Mouse (Mus musculus): ENCODE measurements at regions not wholly inside any gene's neighbourhood (a gene's known extent, or its start where the extent isn't known, plus 50 kb on each side); places are given as distances from the start of the nearest gene placed in this dataset.
A peak's percentile ranks its signal among the peaks of the same experiment; 100 is the strongest.

DNA sequence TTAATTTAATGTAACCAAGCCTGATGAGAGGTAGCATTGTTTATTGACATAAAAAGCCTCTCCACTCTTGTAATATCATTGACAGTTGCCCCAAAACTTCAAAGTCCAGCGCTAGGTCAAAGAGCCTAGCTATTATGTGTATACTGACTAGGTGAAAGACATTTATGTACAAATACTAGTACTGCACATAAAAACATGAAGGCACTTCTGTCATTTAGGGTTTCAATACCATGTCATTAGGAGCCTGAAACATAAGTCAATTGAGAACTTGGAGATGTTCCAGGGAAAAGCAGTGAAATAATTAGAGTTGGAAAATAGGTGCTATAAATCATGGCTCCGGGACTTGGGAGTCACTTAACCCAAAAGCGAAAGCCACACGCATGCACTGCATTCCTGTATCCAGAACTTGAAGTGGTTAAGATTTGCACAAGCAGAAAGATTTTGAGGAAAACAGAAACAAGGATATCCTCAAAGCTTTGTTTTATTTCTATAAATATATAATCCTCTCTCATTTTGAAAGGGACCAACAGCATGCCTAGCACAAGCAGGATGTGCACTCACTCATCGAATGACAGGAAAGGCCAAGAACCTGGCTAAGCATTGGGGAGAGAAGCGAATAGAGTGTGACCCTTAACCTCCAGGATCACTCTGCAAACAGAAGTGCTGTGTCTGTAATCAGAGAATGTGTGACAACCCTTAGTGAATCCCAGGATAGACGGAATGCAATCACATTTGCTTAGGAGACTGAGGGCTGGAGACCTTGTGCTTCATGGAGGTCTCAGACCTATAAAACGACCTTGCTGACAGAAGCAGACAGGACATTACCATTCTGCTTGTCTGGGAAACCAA, 176.3 kb upstream of the Crim1 start:
- DNase-seq, result no peak

DNA sequence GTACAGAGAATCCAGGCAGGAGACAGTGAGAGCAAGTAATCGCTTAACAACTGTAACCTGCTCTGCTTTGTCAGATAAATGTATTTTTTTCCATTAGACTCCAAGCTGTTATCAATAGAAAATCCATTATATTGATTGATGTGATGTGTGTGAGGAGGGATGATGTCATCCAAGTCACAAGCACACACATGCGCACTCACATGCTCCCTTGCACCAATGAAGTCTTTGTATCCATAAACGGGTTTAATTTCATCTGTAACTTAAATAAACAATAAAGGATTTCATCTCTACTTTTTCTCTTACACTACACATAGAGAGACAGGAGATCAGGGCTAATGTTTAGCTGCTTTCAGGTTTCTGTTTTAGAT, 175.7 kb upstream of the Crim1 start:
- no peak for DNase-seq

DNA sequence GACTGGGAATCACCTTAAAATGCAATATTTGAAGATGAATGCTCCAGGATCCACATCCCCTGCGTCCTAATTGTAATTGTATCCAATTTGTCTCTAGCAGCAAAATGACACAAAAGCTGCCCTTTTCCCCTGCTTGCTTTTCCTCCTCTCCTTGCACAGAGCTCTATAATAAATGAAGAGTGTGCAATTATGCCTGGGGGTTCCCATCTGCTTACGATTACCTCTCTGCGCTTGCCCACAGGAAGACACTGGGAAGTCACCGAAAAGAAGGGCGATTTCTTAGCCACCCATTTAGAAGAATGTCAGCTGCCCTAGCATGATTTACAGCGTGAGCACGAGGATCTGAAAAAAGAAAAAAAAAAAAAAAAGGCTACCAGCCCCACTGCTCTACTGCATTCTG, 174.8 kb upstream of the Crim1 start:
- no peak for DNase-seq

DNA sequence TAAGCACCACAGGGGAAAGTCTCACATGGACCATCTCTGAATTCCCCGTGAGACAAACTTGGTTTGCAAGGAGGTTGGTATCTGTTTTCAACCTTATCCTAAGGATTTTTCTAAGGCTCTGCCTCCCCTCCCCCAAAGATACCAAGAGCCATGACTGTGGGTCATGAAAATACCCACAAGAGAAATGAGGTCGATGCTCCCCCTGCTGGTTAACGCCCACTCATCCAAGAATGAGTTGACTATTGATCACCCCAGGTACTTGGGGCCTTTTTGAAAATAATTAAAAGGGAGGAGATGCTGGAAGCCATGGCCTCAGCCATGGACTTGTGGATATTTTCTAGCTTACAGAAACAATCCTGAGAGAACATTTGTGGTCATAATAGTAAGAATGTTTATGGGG, 164.4 kb upstream of the Crim1 start:
- peak; percentile 7 for DNase-seq

DNA sequence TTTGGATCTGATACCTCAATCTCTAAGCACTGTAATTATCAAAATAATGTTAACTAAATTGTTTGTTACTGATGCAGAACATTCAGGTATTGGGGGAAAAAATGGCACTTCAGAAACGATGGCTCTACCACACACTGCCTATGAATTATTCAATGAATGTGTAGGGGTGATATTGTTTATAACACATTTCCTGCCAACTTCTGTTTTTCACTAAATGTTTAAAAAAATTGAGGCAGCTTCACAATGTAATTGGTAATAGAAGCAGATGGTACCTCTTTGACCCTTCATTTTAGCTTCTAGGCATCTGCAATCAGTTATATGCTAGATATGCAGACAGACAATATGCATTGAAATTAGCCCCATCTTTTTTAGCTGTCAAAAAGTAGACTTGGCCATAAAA, 159.7 kb upstream of the Crim1 start:
- DNase-seq, result no peak

DNA sequence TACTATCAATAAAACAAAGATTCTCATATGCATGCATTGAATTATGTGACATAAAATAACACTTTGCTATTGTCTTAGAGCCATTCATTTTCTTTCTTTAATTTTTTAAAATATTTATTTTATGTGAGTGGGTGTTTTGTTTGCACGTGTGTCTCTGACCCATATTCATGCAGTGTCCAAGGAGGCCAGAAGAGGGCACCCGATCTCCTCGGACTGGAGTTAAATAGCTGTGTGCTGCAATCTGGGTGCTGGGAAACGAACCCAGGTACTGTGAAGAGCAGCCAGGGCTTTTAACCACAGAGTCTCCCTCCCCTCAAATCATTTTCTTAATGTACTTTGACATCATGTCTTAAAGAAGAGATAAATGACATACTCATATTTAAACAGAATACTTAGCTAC, 158.8 kb upstream of the Crim1 start:
- DNase-seq, result no peak

DNA sequence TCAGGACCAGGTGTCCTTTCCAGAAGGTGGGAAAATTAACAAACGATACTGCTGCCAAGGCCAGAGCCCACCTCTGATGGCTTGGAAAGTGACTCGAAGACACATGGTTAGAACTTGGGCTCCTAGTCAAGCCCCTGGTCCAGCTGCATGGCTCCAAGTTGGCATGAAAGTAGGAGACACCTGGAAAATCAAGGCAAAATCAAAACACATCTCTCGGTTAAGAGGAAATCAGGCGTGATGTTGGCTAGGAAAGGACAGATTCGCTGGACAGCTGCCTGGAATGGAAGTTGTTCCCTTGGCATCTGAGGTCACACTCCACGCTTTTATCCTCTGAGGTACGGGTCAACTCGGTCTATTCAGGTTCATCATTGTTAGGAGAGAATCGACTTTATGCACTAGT, 150.3 kb upstream of the Crim1 start:
- no peak for DNase-seq

DNA sequence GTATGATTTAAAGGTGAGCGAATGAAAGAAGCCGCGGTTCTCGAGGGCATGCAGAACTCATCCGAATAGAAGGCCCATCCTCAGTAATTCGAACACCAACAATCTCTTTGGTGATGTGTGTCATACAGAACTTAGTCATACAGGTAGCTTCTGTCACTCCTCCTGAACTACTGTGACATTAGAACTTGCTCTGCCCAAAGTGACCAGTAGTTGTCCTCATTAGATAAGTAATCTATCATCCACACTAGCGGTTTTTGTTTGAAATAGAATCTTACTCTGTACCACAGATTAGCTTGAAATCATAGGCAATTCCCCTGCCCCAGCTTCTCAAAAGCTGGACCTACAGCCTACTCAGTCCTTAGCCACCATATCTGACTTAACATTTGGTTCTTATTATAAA, 149.8 kb upstream of the Crim1 start:
- no peak for DNase-seq

DNA sequence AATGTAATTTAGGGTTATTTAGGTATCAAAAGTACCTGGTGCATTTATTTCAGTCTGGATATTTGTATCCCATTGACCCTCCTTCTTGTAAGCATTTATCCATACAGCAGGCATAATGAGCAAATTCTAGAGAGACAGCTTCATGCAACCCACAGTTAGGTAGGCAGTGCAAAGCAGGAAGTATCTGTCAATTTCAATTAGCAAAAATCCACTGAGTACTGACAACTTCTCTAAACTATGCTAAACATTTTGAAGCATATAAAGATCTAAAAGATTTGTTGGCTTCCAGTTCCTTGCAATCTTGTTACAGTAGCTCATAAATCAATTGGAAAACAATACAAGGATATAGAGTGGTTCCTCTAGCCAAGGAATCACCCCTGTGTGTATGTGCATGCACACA, 124.2 kb upstream of the Crim1 start:
- no peak for DNase-seq

DNA sequence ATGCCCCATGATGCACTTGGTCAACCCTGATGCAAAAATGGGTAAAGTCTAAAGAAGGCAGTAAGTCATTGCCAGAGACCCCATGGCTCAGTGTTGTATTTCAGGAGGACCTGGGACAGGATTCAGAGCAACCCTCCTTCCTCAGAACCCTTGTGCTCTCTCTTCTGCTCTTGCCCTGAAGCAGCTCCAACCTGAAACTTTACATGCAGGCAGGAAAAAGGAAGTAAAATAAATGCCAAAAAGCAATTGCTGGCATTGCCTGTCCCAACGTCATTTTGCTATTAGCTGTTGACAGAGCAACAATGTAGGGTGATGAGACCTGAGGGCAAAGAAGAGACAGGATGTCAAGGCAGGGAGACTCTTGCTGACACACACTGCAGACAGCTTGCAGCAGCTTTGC, 121.7 kb upstream of the Crim1 start:
- DNase-seq, result no peak

DNA sequence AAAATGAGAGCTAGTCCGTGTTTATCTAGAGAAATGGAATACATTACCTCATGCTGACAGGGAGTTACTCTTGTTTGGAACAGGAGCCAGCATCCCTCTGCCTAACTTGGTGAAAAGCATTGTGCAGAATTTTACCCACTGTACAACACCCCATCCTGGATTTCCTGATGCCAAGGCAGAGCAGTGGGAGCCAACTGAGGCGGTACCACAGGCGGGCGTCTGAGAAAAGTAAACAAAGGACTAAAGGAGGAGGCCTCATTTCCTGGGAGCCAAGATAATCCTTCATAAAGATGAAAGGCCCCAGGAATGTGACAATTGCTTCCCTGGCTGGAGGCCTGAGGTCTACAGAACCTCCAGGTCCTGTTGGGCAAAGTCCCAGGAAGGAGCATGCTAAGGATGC, 115.6 kb upstream of the Crim1 start:
- DNase-seq, result no peak

DNA sequence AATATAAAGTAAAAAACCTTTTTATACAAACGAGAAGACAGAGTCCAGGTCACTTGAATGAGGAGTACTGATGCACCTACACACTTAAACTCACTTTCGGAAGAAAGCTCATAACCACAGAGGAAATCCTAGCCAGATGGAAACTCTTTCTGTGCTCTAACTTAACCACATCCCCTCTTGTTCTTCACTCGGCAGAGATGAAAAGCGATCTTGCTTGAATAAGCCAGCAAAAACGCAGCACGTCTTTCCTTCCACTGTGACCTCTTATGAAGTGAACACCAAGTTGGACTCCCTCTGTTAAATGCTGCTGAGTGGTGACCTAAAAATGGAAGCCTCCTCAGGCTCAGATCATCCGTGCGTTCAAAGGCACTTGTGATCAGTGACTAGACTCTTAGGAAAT, 113.1 kb upstream of the Crim1 start:
- DNase-seq, result no peak

DNA sequence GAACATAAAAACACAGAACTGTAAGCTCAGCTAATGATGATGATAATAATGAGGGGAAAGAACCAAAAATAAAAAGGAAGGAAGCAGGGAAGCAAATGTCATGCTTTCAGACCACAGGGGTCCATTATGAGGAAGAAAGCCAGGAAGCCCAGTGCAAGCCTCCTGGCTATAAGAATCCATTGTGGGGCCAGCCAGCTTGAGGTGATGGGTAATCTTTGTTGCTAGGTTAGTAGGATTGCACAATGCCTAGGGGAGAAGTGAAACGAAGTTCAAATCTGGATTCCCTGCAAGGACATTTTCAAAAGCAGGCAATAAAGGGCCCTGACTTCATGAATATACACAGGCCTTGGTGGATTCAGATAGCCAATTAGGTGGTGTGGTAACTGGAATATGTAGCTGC, 102.3 kb upstream of the Crim1 start:
- no peak for DNase-seq

DNA sequence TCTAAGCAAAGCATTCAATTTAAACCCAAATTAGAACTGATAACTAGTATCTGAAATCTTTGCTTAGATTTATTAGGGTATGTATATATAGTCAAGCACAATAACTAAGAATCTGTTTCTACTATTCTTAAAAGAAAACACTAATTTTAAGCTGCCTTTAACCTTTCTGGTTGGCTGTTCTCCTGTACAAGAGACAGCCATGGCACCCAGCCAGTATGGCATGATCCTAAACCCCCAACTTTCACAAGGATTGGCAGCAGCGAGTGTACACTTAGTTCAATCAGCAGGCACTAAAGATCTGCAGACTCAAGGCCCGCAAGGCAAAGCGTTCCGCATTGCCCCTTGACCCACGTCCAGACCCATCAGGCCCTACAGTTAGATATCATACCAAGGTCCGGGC, 91.3 kb upstream of the Crim1 start:
- no peak for DNase-seq

DNA sequence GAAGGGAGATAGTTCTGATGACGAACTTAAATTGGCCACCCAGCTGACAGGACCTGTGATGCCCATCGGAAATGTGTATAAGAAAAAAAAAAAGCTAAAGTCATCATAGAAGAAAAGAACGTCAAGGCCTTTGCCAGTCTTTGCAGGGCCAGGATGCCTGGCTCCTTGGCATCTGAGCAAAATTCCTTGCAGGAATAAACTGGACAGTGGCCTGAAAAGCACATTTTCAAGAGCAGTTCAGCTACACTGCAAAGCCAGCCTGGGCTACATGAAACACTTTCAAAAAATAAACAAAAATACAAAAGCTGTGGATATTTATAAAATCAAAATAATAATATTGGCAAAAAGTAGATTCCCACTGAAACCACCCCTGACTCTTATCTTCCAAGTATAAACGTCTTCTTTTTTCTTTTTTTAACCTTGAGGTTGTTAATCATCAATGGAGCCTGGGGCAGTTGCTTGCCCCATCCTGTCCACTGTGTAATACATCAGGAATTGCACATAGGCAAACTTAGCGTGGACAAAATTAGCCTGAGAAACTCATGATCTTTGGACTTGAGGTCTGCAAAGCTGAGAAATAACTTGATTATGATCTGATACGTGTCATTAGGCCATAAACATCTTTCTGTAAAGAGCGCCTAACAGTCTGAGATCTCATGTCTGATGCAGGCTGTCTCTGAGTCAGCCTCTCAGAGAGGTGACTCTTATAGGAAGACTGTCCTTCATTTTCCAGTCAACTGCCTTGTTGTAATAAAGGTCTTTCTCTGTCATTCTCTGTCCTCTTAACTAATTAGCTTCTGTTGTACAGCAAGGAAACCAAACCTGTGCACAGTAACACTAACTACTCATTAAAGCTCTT, 90.5 kb upstream of the Crim1 start:
- DNase-seq, result no peak

DNA sequence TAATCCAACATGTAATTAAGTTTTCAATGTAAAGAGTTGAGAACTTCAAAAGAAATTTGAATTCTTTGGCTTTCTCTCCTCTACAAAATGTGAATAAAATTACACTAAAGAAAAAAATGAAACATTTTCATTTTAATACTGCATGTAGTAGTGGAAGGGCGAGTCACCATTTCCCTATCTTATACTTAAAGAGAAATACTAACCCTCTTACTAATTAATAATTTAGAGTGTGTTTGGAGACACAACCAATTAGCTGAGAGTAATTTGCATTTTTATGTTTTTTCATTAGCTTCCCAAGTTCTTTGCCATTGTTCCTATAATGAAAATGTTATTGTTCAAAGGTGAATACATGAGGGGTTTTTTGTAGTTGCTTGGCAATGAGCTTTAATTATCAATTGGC, 67.9 kb upstream of the Crim1 start:
- DNase-seq, result no peak

DNA sequence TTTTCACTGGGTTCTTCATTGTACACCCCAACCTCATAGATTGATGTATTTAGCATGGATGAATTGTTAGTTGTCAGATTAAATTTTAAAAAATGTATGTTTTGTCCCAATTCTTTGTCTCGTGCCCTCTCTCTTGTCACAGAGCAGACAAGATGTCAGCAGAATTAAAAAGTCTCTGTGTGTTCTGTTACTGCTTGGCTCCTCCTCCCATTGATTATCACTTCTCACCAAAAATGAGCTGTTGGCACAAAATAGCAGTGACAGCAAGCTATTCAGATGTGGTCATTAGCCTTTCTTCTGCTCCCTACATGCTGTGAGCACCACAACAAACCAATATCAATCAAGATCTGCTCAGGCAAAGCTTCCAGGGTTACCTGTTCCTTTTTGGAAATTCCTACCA, 62.1 kb upstream of the Crim1 start:
- DNase-seq, result no peak

DNA sequence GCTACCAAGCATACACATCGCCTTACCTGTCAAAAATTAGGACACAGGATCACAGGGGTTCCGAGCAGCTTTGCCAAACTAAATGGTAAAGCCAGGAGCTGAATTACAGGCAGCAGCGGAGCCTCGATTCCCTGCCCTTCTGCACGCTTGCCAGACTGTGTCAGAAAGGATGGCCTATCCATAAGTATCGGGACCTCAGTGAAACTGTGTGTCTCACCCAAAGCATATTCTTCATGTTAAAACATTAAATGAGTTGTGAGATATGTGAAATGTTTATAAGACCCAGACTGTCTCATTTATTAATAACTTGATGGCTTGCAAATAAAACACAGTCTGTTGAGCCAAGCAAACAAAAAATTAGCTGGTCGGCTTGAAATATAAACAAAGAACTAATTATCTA, 59.4 kb upstream of the Crim1 start:
- DNase-seq, result no peak

DNA sequence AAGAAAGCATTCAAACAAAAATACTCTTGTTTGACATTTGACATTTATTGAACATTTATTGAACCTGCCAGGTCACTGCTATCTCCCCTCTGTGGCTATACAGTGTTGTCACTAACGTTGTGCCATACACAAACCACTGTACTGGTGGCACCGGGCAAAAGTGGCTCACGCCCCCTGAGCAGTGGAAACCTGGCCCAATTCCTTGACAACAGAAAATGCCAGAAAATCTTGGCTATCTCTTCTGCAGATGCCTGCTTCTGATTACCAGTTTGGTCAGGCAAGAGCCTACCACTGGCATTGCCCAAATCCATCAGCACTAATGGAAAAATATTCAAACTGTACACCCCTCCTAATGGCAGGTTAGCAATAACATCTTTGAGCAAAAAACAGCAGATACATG, 58.9 kb upstream of the Crim1 start:
- DNase-seq, result no peak

DNA sequence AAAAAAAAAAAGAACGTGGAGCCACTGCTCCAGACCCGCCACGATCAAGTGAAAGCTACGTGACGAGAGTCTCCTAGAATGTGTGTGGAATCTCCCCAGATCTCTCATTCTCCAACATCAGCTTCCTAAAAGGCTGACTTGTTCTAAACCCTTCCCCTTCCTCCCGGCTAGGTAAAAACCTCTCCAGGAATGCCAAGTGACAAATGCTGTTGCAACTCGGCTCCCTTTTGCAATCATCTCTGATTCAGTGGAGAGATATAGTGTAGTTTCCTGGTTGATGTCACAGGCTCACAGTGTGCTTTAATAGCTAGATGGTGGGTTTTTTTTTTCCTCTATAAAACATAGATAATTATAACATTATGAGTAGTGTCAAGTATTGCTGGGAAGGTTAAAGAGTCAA, 57.6 kb upstream of the Crim1 start:
- DNase-seq, result no peak

DNA sequence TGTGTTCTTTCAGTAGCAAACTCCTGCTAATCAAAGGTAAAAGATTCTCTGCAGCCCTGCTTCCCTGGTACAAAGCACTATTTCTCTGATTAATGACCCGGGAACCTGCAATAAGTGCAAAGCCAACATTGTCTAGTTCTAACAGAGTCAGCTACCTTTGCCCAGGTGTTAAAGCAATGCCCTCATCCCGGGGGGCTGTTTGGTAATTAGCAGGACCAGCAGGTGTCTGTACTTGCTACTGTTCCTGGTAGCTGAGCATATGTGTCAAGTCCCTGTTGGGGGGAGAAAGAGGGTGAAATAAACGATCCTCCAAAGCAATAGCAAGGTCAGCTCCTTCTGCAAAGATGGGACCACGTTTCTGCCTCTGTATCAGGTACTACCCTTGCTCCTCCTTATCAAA, 54.7 kb upstream of the Crim1 start:
- DNase-seq, result no peak
